Mouse (Mus musculus) left cerebral cortex, adult 2 months (tissue): Measurements from ENCODE around the gene Bicdl2. TPM values are rescaled to one million over a fixed set of nuclear protein-coding genes. Genes with fewer than 3 reads are reported as not detected.

Experiments
- DNase-seq, 2 experiments: peaks; one replicate each; pipeline ENCODE4 v3.0.0; 2021 to 2022; ENCODE audit warnings: low spot score in 2 of 2, mixed read lengths in 1 of 2; ENCODE audit errors: extremely low spot score in 1 of 2
- H3K27ac ChIP-seq: fragments of 200-600 bp; 2 replicates; pipeline ENCODE4 v1.8.1; 2022
- H3K4me3 ChIP-seq: fragments of 200-600 bp; 2 replicates; pipeline ENCODE4 v1.8.1; 2022
- CTCF ChIP-seq: fragments of 200-600 bp; IDR thresholded peaks from 2 replicates; pipeline ENCODE4 v1.8.1; 2022; ENCODE audit warnings: antibody characterized with exemption, mild to moderate bottlenecking, moderate library complexity
- intact Hi-C: fragments of 180-260 bp; cut with DNase I; formaldehyde crosslinking; loops from one replicate; pipeline ENCODE4 v1.15.1; 2025
- total RNA-seq, 2 experiments: library from RNA; stranded (reverse); gene quantifications; 2 replicates each; pipeline ENCODE4 v1.2.3; 2021

Gene Bicdl2
- total RNA-seq, 2 experiments from 2014 or later: not detected

GRCm38 (mm10) chr17:23654410-23654809, 5.9 kb upstream of the Bicdl2 start:
- no peak for TF ChIP-seq CTCF
- Histone ChIP-seq H3K27ac (no peak overlapping the region), H3K4me3 (no peak overlapping the region)
- DNase-seq: no peak
- intact Hi-C loops: no loop called here

GRCm38 (mm10) chr17:23658450-23658849, 1.9 kb upstream of the Bicdl2 start:
- intact Hi-C loops: no loop called here
- H3K4me3 ChIP-seq: no peak overlapping the region
- no peak for DNase-seq
- TF ChIP-seq CTCF: no peak
- no peak overlapping the region for H3K27ac ChIP-seq

- no peak for TF ChIP-seq CTCF
- intact Hi-C loops: loop anchor here (2.0 kb wide), 1 partner anchor 46 kb away; no protein-coding TSS in a partner anchor
- Histone ChIP-seq H3K4me3 (no peak overlapping the region), H3K27ac (no peak overlapping the region)
- no peak for DNase-seq
Observed at GRCm38 (mm10) chr17:23660876-23661200, 532 bp downstream of the Bicdl2 start.

- intact Hi-C loops: loop anchor here (2.0 kb wide), 1 partner anchor 45 kb away; no protein-coding TSS in a partner anchor
- DNase-seq: no peak
- Histone ChIP-seq H3K4me3 (no peak overlapping the region), H3K27ac (no peak overlapping the region)
- peak; percentile 45 for TF ChIP-seq CTCF
Observed at GRCm38 (mm10) chr17:23661526-23661925, 1.2 kb downstream of the Bicdl2 start.

- H3K4me3 ChIP-seq: no peak overlapping the region
- no peak overlapping the region for H3K27ac ChIP-seq
- peak; percentile 80 for TF ChIP-seq CTCF
- intact Hi-C loops: no loop called here
- DNase-seq: no peak
Observed at GRCm38 (mm10) chr17:23664556-23665021, 4.3 kb downstream of the Bicdl2 start.

GRCm38 (mm10) chr17:23665511-23665910, 5.2 kb downstream of the Bicdl2 start:
- H3K4me3 ChIP-seq: no peak overlapping the region
- no peak for TF ChIP-seq CTCF
- no peak for DNase-seq
- intact Hi-C loops: no loop called here
- H3K27ac ChIP-seq: no peak overlapping the region

- TF ChIP-seq CTCF: no peak
- Histone ChIP-seq H3K27ac (no peak overlapping the region), H3K4me3 (no peak overlapping the region)
- no peak for DNase-seq
- intact Hi-C loops: loop anchor here (5.0 kb wide), 1 partner anchor 118 kb away; no protein-coding TSS in a partner anchor
Observed at GRCm38 (mm10) chr17:23670516-23671074, 10.3 kb downstream of the Bicdl2 start.

GRCm38 (mm10) chr17:23671519-23671918, 11.2 kb downstream of the Bicdl2 start:
- no peak for TF ChIP-seq CTCF
- intact Hi-C loops: loop anchor here (5.0 kb wide), 1 partner anchor 119 kb away; no protein-coding TSS in a partner anchor
- Histone ChIP-seq H3K27ac (no peak overlapping the region), H3K4me3 (no peak overlapping the region)
- DNase-seq: no peak

GRCm38 (mm10) chr17:23672761-23673160, 12.5 kb downstream of the Bicdl2 start:
- H3K4me3 ChIP-seq: peak overlapping the region; percentile 75
- intact Hi-C loops: loop anchor here (1.0 to 5.0 kb wide), 2 partner anchors 28 to 120 kb away; no protein-coding TSS in a partner anchor
- no peak for DNase-seq
- no peak overlapping the region for H3K27ac ChIP-seq
- no peak for TF ChIP-seq CTCF

GRCm38 (mm10) chr17:23673424-23674073, 13.2 kb downstream of the Bicdl2 start, which contains the start of the genes Hcfc1r1 and Thoc6:
Gene Hcfc1r1, plus strand, starts transcription at chr17:23673596.
Gene Thoc6, minus strand, starts transcription at chr17:23673882.
- intact Hi-C loops: loop anchor here (1.0 to 5.0 kb wide), 2 partner anchors 27 to 121 kb away; no protein-coding TSS in a partner anchor
- peak; percentile 90 to 93 for DNase-seq
- no peak for TF ChIP-seq CTCF
- Histone ChIP-seq H3K4me3 (peak within 1 kb of the TSS; percentile 75), H3K27ac (peak within 1 kb of the TSS; percentile 99)

- no peak for TF ChIP-seq CTCF
- Histone ChIP-seq H3K4me3 (peak overlapping the region; percentile 75), H3K27ac (peak overlapping the region; percentile 99)
- no peak for DNase-seq
- intact Hi-C loops: loop anchor here (5.0 kb wide), 1 partner anchor 122 kb away; no protein-coding TSS in a partner anchor
Observed at GRCm38 (mm10) chr17:23674271-23674952, 14.1 kb downstream of the Bicdl2 start.

- TF ChIP-seq CTCF: no peak
- peak; percentile 38 to 40 for DNase-seq
- Histone ChIP-seq H3K4me3 (peak overlapping the region; percentile 75), H3K27ac (peak overlapping the region; percentile 99)
- intact Hi-C loops: no loop called here
Observed at GRCm38 (mm10) chr17:23675127-23675526, 14.8 kb downstream of the Bicdl2 start.
